Mouse (Mus musculus): Measurements from ENCODE around the gene Gm17018.

DNA sequence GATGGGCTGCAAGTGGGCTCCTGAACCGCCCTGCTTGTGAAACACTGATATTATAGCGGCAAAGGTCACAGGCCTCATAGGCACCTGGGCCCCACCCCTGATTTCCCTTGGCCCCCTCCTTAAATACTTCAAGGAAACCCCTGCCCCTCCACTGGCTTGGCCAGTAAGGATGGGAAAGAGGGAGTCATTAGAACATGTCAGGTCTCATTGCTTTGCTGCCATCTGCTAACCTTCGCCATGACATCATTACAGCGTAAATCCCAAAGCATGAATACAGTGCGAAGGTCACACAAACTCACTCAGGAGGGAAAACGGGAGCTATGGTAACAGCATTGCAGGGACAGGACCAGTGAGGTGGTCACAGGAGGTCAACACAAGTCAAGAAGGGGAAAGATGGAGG, 36.0 kb downstream of the Gm17018 start:
- no peak for TF ChIP-seq POLR2A (IDR thresholded peaks at IDR 0.05; ENCODE audit: insufficient read depth, low read length)
- TF ChIP-seq CTCF (IDR thresholded peaks at IDR 0.05; ENCODE audit: low read depth, low read length), result no peak
